Mouse (Mus musculus): ENCODE measurements around the gene Golga4. TPM values are rescaled to one million over a fixed set of nuclear protein-coding genes. Genes with fewer than 3 reads are reported as not detected.

Golga4 gene
- total RNA-seq, 2 experiments from 2014 or later = 243 to 283 TPM

DNA sequence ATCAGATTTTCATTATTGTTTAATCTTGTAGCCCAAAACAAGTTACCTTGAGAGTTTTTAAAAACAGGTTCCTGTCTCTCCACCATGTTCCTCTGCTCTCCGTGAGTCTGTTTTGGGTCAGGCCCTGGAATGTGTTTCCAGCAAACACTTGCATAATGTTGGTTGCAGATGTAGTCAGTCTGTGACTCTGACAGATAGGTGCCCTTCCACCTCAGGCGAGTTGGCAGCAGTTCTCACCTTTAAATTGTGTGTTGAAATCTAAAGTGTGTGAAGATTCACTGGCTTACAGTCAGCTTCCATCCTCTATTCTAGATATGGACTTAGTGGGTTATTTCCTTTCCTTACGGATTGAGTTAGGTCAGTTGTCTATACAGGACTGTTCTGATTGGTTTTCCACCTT, 23.7 kb downstream of the Golga4 start:
- no peak for DNase-seq

DNA sequence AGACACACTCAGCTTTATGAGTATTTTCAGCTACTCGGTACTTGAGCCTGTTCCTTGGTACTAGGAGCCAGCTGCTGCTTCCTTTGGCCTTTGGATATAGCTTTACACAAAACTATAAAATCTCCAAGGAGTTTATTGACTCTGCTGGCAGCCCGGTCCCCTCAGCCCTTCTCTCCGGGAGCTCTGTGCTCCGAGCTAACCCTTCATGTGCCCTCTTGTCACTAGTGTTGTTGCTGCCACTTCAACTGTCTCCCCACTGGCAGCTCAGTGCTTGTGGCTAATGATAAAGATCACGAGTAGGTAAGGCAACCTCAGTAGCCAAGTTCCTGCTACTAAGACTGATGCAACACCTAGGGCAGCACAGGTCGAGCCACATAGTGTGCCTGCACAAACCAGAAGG, 24.6 kb downstream of the Golga4 start:
- no peak for DNase-seq

DNA sequence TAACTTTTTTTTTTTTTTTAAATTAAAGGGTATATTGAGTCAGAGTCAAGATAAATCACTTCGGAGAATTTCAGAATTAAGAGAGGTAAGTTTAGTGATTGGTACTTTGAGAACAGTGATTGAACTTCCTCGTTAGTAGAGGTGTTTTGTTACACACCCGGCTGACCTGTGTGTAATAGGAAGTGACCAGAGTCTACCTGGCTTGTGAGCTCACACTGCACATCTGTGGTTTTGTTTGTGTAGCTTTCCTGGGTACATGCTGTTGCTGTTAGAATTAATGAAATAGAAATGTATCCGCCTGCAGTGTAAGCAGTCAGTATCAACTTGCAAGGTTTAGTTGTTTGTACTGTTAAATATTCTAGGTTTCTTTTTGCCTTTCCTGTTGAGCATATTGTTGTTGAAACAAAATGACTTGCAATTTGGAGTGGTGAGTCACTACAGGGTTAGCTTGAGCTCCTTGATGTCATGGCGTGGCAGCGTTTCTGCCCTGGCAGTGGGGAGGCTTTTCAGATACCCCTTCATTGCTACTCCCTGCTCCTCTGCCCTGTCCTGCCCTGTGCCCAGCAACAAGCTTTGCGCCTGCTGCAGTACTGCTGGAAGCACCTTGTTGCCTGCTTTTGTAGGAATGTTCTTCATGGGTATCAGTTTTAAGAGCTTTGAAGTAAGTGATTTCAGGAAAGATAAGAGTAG, 26.6 kb downstream of the Golga4 start:
- no peak for DNase-seq

DNA sequence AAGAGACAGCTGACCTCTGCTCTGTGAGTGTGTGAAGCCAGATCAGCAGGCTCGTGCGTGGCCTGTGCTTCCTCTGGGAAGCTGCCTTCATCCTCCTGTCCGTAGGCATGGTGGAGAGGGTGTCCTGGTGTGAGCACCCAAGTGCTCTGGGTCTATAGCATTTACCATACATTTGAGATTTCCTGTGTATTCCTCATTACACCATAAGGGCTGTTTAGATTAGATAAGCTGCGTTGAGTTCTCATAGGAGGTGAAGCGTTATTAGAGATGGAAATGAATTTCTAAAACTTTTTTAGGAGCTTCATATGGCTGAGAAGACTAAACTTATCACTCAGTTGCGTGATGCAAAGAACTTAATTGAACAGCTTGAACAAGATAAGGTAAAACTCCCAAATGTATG, 30.9 kb downstream of the Golga4 start:
- DNase-seq = no peak

DNA sequence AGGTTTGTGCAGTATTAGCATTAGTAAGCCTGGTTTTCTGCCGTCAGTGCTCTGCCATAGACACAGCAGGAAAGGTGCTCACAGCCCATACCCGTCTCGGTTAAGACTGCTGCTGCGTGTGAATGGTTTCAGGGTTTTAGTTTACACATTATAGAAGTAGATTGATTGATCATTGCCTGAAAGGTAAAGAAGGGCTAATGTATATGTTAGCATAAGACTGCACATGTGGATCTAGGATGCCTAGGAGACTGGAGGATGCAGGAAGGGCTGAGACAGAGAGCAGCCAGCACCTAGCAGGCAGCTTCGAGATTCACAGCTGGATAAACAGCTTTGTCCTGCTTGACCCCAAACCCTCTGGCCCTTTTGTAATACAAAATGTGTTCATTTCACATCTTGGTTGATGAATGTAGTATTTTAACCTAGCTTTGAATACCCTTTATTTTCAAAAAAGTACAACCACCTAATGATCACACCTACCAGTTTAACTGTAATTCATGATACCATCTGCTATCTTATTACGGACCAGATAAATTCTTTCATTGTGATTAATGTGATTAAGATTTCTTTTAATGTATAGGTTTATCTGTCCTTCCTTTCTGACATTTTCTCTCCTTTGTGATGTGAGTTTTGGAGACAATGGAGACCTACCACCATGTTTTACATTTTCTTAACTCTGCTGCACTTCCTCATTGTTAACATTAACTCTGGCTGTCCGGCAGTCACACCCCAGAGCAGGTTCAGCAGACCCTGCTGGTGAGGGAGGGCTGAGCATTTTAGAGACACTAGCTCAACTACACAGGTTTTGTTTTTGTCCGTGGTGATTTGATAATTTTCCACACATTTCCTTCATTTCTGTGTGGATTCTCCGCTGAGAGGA, 31.6 kb downstream of the Golga4 start:
- DNase-seq = no peak

DNA sequence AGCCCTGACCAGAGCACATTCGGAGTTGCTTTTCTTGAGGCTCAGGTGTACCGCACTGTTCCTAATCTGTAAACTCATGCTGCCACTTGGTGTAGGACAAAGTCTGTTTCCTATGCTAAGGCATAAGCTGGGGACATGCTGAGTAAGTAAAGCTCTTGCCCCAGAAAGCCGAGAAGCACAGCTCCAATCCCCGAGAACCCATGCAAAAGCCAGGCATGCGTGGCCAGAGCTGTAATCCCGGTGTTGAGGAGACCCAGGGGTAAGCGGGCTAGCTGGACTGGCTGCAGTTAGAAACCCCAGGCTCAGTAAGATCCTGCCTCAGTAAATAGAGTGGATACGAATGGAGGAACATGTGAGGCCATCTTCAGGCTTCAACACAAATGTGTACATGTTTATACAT, 35.8 kb downstream of the Golga4 start:
- DNase-seq = no peak

DNA sequence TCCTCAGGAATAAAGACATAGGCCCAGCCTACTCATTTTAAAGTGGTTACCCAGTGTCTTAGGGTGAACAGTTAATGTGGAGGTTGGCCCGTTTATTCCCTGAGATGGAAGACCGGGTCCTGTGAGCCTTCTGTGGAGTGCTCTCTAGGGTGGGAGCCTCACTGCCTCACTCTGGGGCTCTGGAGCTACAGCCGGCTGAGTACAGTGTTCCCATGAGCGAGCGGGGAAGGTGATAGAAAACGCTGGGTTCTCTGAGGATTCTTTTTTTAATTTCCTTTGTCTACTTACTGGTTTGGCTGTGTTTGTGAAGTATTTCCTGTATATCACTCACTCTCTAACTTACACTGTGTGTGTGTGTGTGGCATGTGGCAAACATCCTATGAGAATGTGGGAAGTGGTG, 39.1 kb downstream of the Golga4 start:
- no peak for DNase-seq

DNA sequence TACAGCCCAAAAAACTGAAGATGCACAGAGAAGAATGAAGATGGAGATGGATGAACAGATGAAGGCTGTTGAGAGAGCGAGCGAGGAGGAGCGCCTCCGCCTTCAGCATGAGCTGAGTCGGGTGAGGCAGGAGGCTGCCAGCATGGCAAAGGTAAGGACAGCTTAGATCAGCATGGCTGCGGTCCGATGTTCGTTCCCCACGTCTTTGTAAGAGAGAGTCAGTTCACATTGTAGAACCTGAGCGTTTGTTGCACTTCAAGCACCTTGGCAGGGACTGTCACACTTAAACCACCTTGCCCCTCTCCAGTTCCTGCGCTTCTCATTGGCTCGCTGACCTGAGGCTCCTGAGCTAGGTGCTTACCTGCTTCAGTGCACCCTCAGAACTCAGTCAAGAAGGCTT, 42.6 kb downstream of the Golga4 start:
- DNase-seq = no peak

DNA sequence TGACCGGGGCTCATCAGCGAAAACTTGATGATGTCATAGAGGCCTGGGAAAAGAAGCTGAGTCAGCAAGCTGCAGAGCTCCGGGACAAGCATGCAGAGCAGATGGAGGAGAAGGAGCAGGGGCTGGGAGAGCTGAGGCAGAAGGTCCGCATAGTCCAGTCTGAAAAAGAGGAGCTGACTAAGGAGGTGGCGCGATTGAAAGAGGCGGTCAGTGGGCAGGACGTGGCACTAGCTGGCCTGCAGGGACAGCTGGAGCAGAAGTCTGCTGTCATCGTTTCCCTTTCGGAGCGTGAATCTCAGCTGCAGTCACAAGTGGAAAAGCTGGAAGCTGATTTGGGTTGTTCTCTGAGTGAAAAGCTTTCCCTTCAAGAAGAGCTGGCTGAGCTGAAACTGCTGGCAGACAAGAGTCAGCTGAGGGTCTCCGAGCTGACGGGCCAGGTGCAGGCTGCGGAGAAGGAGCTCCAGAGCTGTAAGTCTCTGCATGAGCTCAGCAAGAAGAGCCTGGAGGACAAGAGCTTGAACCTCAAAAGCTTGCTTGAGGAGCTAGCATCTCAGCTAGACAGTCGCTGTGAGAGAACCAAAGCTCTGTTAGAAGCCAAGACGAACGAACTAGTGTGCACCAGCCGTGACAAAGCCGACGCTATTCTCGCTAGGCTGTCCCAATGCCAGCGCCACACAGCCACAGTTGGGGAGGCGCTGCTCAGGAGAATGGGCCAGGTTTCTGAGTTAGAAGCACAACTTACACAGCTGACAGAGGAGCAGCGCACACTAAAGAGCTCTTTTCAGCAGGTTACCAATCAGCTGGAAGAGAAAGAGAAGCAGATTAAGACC, 51.1 kb downstream of the Golga4 start:
- DNase-seq = peak; percentile 26

DNA sequence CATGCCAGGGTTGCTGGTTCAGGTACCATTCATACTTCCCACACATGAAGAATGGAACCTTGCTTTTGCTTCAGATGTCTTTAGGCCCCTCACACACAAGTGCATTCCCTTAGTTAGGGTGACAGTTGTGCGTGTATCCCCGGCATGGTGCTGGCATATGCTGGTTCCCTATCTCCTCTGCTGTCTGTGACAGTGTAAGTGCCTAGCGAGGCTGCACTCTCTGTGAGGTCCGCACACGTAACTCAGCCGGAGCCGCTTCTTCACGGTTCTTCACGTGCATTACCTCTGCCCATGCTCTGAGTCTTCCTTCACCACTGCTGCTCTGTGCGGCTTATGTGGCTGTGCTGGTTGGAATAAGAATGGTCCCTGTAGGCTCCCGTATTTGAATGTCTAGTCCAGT, 57.3 kb downstream of the Golga4 start:
- no peak for DNase-seq

DNA sequence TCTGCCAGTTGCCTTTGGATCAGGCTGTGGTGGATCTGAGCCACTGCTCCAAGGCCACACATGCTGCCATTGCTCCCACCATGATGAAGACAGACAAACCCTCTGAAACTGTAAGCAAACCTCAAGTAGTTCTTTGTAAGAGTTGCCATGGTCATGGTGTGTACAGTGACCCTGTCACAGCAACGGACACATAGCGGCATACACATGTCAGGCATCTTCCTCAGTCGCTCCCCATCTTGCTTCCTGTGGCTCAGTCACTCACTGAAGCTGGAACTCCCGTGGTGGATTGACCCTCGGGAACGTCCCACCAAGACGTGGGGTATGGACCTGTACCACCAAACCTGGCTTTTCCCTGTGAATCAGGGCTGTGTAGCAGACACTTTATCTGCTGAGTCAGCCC, 57.8 kb downstream of the Golga4 start:
- no peak for DNase-seq

DNA sequence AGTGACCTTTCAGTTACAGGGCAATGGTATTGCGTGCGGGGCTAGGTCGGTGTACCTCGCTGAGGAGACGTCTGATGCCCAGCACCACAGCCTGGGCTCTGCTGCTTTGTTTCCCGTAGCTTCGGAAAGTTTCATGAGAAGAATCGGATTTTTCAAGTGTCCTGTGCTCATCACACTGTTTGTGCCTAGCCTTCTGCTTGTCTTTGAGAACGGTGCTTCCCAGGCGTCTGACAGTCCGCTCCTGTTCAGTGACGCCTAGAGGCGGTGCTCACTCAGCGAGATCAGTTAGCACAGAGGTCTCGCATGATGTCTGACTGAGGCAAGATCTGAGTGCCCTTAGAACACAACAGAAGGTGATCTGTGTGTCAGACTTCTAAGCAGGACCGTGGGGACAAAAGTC, 58.6 kb downstream of the Golga4 start:
- DNase-seq = no peak

DNA sequence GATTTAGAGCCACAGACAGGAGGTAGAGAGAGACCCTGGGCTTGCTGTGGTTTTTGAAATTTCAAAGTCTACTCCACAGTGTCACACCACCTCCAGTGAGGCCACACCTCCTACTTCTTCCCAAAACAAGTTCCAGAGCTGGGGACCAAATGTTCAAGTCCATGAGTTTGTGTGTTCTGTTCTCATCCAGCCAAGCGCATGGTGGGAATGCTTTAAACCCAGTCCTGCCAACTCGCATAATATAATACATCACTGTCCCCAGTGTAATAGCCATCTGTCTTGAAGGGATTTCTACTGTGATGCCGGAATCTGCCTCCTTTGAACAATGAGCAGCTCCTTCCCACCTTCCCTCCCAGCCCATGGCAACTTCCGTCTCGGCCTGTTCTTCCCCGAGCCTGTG, 63.3 kb downstream of the Golga4 start:
- no peak for DNase-seq

DNA sequence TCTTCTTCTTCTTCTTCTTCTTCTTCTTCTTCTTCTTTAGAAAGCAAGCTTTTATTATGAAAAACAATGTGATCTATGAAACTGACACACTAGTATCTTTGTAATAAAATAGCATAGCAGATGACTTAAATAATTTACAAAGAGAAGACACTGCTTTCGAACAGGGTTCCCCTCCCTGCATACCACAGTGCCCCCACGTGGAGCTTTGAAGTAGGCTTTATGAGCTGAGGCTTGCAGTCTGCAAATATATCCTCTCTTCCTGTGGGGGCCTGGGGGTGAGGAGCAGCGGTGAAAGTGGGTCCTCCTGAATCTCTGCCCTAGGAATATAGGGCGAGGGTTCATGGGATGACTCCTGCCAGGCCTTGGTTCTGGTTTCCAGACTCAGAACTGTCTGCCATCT, 64.8 kb downstream of the Golga4 start:
- no peak for DNase-seq

DNA sequence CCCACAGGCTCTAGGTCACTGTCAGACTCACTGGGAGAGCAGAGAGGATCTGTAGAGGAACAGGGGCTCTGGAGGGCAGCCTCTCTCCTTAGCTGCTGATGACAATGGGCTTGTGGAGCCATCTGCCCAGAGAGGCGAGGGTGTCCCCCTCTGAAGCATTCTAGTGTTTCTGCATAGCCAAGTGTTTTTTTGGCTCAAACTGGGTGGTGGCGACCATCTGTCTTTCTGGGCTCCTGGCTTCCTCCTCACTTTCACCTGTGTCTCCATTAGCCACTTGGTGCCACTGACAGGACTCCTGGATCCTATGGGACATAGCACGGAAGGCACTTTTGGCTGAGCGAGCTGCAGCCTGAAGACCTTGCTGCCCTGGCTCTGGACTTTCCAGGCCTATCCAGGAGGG, 65.6 kb downstream of the Golga4 start:
- no peak for DNase-seq

DNA sequence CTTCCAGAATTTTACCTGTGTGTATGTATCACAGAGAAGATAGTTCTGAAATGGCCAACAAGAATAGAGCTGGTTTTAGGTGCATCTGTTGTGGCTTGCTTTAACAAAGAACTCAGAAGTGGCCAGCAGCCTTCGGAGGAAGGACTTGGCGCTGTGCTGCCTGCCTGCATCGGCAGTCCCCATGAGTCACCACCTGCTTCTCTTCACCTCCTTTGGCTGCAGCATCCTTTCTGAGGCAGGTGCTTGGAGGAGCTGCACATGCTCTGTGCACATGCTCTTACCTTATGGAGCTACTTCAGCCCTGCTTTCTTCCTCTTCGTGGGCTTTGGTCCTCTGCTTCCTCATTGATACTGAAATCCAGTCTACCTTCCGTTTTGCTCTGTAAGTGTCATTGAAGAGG, 68.8 kb downstream of the Golga4 start:
- no peak for DNase-seq

DNA sequence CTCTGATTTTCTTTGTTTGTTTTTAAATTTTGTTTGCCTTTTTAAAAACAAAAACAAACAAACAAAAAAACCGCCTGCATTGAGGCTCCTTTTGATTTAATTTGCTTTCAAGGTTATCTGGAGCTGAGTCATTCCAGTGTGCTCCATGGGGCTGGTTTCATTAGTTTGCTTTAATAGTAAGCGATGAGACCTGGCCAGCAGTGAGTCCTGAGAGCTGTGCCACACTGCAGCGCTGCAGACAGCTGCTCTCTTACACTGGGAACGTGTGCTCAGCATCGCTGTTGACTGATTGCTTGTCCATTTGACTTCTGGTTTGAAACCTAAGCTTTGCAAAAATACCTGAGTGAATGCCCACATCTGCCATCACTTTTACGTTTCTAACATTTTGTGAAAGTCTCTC, 74.3 kb downstream of the Golga4 start:
- no peak for DNase-seq

DNA sequence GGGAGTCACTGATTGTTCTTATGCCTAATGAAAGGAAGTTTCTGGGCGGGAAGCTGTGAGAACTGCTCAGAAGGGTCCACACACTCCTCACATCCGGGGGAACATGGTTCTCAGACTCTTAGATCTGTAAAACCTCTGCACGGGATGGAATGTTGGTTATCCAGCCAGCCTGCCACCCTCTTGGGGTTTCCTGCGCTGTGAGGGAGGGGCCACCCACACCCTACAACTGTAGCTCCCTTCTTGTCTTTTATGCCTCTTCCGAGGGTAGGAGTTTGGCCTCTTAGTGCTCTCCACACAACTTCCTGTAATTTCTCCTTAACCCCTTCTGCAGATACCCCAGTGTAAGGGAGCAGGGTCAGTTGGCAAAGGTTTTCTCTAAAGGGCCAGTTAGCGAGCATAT, 76.7 kb downstream of the Golga4 start:
- no peak for DNase-seq

DNA sequence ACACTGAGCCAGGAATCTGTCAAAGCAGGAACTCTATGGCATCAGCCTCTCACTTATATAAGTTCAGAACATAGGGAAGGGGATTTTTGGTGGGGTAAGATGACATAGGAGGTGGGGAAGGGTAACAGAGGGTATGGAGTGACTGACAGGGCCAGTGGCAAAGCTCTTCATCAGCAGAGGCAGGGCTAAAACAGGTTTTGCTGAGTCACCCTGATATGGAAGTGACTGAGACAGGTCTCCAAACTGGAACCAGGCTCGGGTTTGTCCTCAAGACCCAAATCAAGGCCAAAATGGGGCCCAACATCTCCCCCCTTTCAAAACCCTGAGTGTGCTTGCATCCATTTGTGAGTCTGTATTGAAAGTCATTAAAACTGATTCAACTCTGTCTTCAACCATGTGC, 78.8 kb downstream of the Golga4 start:
- no peak for DNase-seq

DNA sequence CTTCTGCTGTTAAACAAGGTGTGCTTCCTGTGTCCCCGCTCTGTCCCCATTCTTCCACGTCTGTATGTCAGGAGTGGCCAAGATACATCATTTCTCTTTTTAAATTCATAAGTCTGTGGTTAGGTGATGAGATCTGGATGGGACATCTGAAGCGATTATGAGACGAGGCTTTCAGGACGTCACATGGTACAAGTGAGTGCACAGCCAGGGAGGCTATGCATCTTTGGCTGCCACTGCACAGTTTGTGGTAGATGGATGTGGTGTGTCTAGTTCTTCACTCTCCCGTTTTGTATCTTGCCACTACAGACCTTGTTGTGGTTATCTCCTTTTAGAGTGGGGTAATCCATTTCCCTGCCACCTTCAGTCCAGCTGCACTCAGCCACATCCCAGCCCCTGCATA, 79.9 kb downstream of the Golga4 start:
- no peak for DNase-seq

DNA sequence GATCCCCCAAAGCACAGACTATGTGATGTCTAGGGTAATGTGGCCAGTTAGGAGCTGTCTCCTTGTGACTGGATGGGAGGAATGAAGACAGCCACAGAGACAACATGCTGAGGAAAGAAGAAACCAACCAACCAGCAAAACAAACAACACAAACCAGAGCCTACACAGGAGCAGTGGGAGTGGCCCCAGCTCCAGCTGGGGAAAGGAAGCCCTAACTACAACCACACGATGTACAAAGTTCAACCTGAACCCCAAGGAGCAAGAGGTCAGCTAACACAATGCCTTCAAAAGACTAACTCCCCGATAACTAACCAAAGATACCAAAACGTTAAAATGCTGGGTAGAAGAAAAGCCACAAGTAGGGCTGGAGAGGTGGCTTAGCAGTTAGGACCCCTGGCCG, 81.0 kb downstream of the Golga4 start:
- DNase-seq = no peak

DNA sequence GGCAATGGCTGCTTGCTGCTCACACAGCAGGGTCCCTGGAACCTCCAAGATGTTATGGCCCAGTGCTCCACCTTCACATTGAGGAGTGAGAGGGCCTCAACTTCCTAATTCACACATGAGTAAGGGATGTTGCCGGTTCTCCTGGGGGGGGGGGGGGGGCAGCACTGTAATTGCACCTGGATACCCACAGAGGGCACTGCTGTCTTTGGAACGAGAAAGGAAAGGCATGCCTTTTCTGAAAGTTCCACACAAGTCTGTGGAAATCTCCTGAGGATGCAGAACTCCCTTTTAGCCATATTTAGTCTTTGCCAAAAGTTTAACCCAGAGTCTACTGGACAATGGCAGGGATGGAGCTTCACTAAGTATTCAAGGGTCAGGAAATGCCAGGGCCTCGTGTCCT, 83.2 kb downstream of the Golga4 start:
- no peak for DNase-seq

DNA sequence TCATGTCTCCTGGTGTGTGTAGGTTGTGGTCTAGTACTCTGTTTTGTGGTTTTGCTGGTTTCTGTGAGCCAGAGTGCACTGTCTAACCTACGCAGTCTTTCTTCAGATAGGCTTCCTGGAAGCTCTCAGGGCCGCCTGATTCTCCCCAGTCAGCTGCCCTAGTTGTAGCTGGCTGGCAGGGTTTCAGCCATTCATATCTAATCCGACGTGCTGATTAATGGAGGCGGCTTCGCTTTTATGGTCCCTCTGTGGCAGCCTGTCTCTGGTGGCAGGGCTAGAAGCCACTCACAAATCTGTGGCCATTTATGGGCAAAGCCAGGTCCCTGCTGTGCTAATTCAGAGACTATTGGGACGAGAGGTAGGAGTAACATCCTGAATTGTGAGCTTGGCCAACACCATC, 84.2 kb downstream of the Golga4 start:
- no peak for DNase-seq

Measured in gastrocnemius, postnatal 25 days (tissue).